Mouse (Mus musculus) ES-Bruce4 (cell line): ENCODE data around the gene Zc3h18. TPM values are rescaled to one million over a fixed set of nuclear protein-coding genes. Genes with fewer than 3 reads are reported as not detected.

Experiments used
- H3K27ac ChIP-seq: 2 replicates; pipeline ENCODE4 v1.5.1; 2012; ENCODE audit warnings: low read length, inconsistent platforms; ENCODE audit not compliant: insufficient read depth
- H3K27me3 ChIP-seq: 2 replicates; pipeline ENCODE4 v1.6.1; 2012; ENCODE audit warnings: mild to moderate bottlenecking, low read length, inconsistent platforms; ENCODE audit not compliant: control insufficient read depth, poor library complexity, insufficient read depth, severe bottlenecking
- H3K36me3 ChIP-seq: 2 replicates; pipeline ENCODE4 v1.6.1; 2012; ENCODE audit warnings: inconsistent platforms, mild to moderate bottlenecking, low read length, moderate library complexity; ENCODE audit not compliant: control insufficient read depth, poor library complexity, insufficient read depth, severe bottlenecking
- H3K4me1 ChIP-seq: one replicate; pipeline ENCODE4 v1.8.1; 2011; ENCODE audit warnings: low read length; ENCODE audit not compliant: control insufficient read depth, insufficient read depth
- H3K4me3 ChIP-seq: 2 replicates; pipeline ENCODE4 v1.5.1; 2011; ENCODE audit warnings: low read depth, mild to moderate bottlenecking, low read length
- H3K9ac ChIP-seq: 2 replicates; pipeline ENCODE4 v1.6.1; 2012; ENCODE audit warnings: low read depth, mild to moderate bottlenecking, inconsistent platforms; ENCODE audit not compliant: poor library complexity, severe bottlenecking
- H3K9me3 ChIP-seq: replicated peaks from 2 replicates; pipeline ENCODE4 v1.6.1; 2012; ENCODE audit warnings: mild to moderate bottlenecking, low read length, inconsistent platforms; ENCODE audit not compliant: control insufficient read depth, poor library complexity, insufficient read depth, severe bottlenecking
- CTCF ChIP-seq: IDR thresholded peaks from one replicate; pipeline ENCODE4 v1.8.1; 2011; ENCODE audit warnings: low read depth, low read length
- EP300 ChIP-seq: IDR thresholded peaks from 2 replicates; pipeline ENCODE4 v1.6.1; 2011; ENCODE audit warnings: low read depth, low read length; ENCODE audit not compliant: insufficient read depth
- POLR2A ChIP-seq: IDR thresholded peaks from one replicate; pipeline ENCODE4 v1.8.1; 2011; ENCODE audit warnings: low read length; ENCODE audit not compliant: insufficient read depth
- polyA plus RNA-seq: library from polyadenylated mRNA; stranded (reverse); fragments of >200 nt; gene quantifications from 2 replicates; pipeline ENCODE4 v1.2.4, GENCODE M21; 2011; ENCODE audit warnings: low read depth; ENCODE audit not compliant: missing spikeins, insufficient read depth, insufficient read length

Gene Zc3h18
- polyA plus RNA-seq, 1 experiment = 67.2 TPM

DNA sequence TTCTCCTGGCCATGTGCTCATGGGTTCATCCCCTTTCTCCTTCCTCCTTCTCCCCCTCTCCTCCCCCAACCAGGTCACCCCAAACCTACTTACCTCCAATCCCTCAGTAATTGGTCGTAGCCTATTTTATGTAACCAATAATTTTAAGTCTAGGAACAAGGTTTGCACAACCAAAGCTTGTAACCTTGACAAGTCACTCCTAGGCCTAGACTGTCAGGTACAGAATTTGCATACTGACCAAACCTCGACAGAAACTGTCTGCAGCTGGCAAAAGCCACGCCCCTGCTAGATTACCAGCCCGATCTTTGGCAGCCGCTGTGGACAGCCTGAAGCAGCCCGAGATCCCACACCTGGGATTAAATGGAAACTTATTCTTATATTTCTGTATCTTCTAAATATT is 4.7 kb upstream of the Zc3h18 start:
- no peak overlapping the region for H3K4me3 ChIP-seq
- no peak for TF ChIP-seq EP300
- no peak for TF ChIP-seq POLR2A
- TF ChIP-seq CTCF = no peak
- H3K27me3 ChIP-seq = no peaks in the 10 kb centered on the region

GRCm38 (mm10) chr8:122375320-122375719 is 1.1 kb upstream of the Zc3h18 start:
- peak overlapping the region; percentile 0; the same call in 1 of the 2 replicates for H3K4me3 ChIP-seq
- no peaks in the 10 kb centered on the region for H3K9me3 ChIP-seq

More for the DNA sequence above, 4.7 kb upstream of the Zc3h18 start:
- no peak overlapping the region for H3K9ac ChIP-seq
- H3K9me3 ChIP-seq = no peaks in the 10 kb centered on the region
- no peaks in the 10 kb centered on the region; the same call in 1 of the 2 replicates for H3K36me3 ChIP-seq
- H3K27ac ChIP-seq = no peak overlapping the region
- H3K4me1 ChIP-seq = no peaks in the 10 kb centered on the region

GRCm38 (mm10) chr8:122375751-122376364 is 551 bp upstream of the Zc3h18 start:
- Histone ChIP-seq H3K27me3 (no peaks in the 10 kb centered on the region), H3K36me3 (peaks cover 25% of the 10 kb centered on the region), H3K9ac (peak overlapping the region; percentile 76), H3K4me3 (peak overlapping the region; percentile 46), H3K4me1 (no peaks in the 10 kb centered on the region), H3K9me3 (no peaks in the 10 kb centered on the region), H3K27ac (no peak overlapping the region)
- no peak for TF ChIP-seq CTCF
- no peak for TF ChIP-seq POLR2A
- no peak for TF ChIP-seq EP300

More at GRCm38 (mm10) chr8:122375320-122375719, 1.1 kb upstream of the Zc3h18 start:
- H3K27me3 ChIP-seq = no peaks in the 10 kb centered on the region
- H3K4me1 ChIP-seq = no peaks in the 10 kb centered on the region
- TF ChIP-seq EP300 (no peak), CTCF (no peak), POLR2A (no peak)
- H3K9ac ChIP-seq = peak overlapping the region; percentile 76
- H3K27ac ChIP-seq = no peak overlapping the region
- H3K36me3 ChIP-seq = peaks cover 21% of the 10 kb centered on the region

DNA sequence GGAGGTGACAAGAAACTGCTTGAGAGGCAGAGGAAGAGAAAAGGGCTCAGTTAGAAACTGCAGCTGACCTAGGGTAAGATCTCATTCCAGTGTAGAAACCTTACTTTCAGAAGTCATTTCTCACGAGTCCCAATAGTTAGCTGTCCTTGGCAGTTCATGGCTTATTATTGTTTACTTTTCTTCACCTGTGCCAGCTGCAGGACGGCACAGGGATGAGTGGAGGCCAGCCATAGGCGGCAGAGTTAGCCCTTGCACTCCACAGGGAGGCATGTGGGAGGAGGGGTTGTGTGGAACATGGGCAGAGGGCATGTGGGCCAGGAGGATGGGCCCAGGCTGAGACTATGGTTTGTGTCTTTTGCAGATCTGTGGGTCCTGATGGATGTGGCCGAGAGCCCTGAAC is 6.6 kb downstream of the Zc3h18 start:
- Histone ChIP-seq H3K9ac (no peak overlapping the region), H3K4me3 (no peak overlapping the region), H3K9me3 (no peaks in the 10 kb centered on the region), H3K27ac (no peak overlapping the region), H3K27me3 (no peaks in the 10 kb centered on the region), H3K36me3 (peaks cover 71% of the 10 kb centered on the region), H3K4me1 (no peaks in the 10 kb centered on the region)
- TF ChIP-seq POLR2A = no peak

DNA sequence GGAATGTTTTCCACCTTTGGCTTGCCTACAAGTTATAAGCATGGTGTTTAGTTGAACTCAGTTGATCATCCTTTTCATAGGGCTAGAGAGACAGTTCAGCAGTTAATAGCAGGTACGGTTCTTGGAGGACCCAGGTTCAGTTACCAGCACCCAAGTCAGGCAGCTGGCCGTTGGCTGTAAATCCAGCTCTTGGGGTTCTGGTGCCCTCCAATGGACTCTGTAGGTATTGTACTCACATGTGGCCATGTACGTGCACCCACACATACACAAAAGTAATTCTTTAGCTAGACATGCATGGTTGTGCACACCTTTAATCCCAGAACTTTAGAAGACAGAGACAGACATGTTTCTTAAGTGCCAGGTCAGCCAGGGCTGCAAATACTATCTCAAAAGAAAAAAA is 12.9 kb downstream of the Zc3h18 start:
- Histone ChIP-seq H3K27ac (no peak overlapping the region), H3K27me3 (no peaks in the 10 kb centered on the region), H3K4me3 (no peak overlapping the region), H3K9me3 (no peaks in the 10 kb centered on the region), H3K4me1 (no peaks in the 10 kb centered on the region), H3K36me3 (peaks cover 70% of the 10 kb centered on the region), H3K9ac (no peak overlapping the region)
- TF ChIP-seq CTCF = peak; percentile 37
- TF ChIP-seq POLR2A = no peak

DNA sequence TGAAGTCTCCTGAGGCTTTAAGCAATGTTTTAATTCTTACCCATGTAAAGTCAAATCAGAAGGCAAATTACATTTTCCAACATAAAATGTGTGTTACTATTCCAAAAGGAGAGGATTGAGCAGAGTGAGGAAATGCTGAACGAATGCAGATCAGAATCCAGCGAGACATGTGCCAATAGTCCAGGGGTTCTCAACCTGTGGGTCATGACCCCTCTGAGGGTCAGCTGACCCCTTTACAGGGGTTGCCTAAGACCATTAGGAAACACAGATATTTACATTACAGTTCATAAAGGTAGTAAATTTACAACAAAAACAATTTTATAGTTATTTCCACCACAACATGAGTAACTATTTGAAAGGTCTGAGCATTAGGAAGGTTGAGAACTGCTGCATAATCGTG is 14.3 kb downstream of the Zc3h18 start:
- no peaks in the 10 kb centered on the region for H3K9me3 ChIP-seq
- peaks cover 61% of the 10 kb centered on the region for H3K36me3 ChIP-seq
- H3K4me3 ChIP-seq = no peak overlapping the region
- no peak for TF ChIP-seq POLR2A
- TF ChIP-seq CTCF = no peak
- no peak for TF ChIP-seq EP300
- H3K27me3 ChIP-seq = no peaks in the 10 kb centered on the region
- no peak overlapping the region for H3K27ac ChIP-seq
- H3K4me1 ChIP-seq = no peaks in the 10 kb centered on the region
- H3K9ac ChIP-seq = no peak overlapping the region
